Mouse (Mus musculus) E14TG2a.4 (cell line): ENCODE data around the gene Gnb4.

Source experiments
- H3K27me3 ChIP-seq: 2 replicates; pipeline ENCODE4 v1.6.1; 2014; ENCODE audit warnings: low read length, control low read depth; ENCODE audit not compliant: insufficient read depth
- H3K36me3 ChIP-seq: 2 replicates; pipeline ENCODE4 v1.6.1; 2014; ENCODE audit warnings: low read length, control low read depth; ENCODE audit not compliant: insufficient read depth
- H3K4me1 ChIP-seq: replicated peaks from 2 replicates; pipeline ENCODE4 v1.6.1; 2014; ENCODE audit warnings: low read depth, low read length, control low read depth
- H3K4me3 ChIP-seq: replicated peaks from 2 replicates; pipeline ENCODE4 v1.5.1; 2014; ENCODE audit warnings: mild to moderate bottlenecking, low read length
- H3K9me3 ChIP-seq: 2 replicates; pipeline ENCODE4 v1.6.1; 2014; ENCODE audit warnings: low read length, control low read depth
- CTCF ChIP-seq: conservative IDR thresholded peaks from 2 replicates; pipeline ENCODE4 v1.5.1; 2014; ENCODE audit warnings: low read length
- NANOG ChIP-seq: IDR thresholded peaks from 2 replicates; pipeline ENCODE4 v1.6.1; 2014; ENCODE audit warnings: borderline replicate concordance, low read length, mixed read lengths
- POU5F1 ChIP-seq: IDR thresholded peaks from 2 replicates; pipeline ENCODE4 v1.6.1; 2014; ENCODE audit warnings: low read length, borderline replicate concordance

Gene Gnb4

DNA sequence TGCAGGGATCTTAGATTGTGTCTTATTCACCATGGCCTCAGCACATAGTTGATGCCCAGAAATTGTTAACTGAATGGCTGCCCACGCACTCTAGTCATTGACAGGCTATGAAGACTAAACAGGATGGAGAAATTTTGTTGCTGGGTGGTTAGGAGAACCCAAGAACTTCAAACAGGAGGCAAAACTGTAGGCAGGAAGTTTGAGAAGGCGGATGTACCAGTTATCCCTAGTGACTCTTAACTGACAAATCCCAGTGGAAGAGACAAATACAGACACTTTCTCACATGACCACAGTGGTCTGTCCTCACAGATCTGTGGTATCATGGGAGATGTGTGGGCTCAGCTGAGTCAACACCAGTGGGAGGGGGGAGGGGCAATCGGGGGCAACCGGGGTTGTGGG is 39.6 kb upstream of the Gnb4 start:
- Histone ChIP-seq H3K4me1 (peaks cover 27% of the 10 kb centered on the region), H3K36me3 (no peaks in the 10 kb centered on the region), H3K9me3 (no peaks in the 10 kb centered on the region), H3K27me3 (0 out of 2 replicates have a peak, but pooled peaks cover 4% of the 10 kb centered on the region), H3K4me3 (no peak overlapping the region)
- TF ChIP-seq CTCF = no peak
- TF ChIP-seq NANOG = no peak
- TF ChIP-seq POU5F1 = no peak

DNA sequence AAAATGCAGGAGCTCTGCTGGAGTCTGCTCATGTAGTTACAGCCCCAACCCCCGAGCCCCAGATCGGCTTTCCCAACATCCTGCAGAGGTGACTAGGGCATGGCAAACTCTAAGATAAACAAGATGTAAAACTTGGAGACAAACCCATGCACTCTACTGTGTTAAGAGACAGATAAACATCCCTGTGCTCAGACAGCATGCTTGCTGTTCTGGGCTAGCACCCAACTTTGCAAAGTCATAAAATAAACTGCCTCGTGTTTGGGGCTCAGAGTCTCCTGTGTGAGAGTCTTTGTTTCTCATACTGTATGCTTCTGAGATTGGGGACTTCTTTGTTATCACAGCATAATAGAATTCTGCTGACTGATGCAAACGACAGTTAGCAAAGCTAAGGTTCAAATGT is 36.4 kb upstream of the Gnb4 start:
- H3K4me1 ChIP-seq = no peaks in the 10 kb centered on the region
- H3K4me3 ChIP-seq = no peak overlapping the region
- no peak for TF ChIP-seq CTCF
- no peak for TF ChIP-seq POU5F1
- no peak for TF ChIP-seq NANOG
- peaks cover 17% of the 10 kb centered on the region for H3K9me3 ChIP-seq
- 0 out of 2 replicates have a peak, but pooled peaks cover 4% of the 10 kb centered on the region for H3K27me3 ChIP-seq
- no peaks in the 10 kb centered on the region for H3K36me3 ChIP-seq

DNA sequence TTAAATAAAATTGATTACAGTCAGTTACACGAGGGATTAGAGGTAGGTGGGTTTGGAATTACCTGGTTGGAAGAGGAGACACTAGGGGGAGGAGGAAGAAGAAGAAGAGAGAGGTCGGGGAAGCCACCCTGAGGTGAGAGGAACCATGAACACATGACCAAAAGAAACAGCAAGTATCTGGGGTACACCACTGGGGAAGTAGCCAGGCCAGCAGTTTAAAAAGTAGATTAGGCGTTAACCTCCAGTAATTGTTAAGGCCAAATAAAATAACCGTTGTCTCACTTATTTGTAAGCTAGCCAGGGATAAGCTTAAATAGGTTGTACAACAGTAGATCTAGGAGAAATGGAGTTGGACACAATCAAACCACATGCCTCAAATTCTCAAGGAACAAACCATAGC is 32.9 kb upstream of the Gnb4 start:
- no peaks in the 10 kb centered on the region for H3K27me3 ChIP-seq
- TF ChIP-seq CTCF (no peak), POU5F1 (no peak), NANOG (no peak)
- H3K36me3 ChIP-seq = no peaks in the 10 kb centered on the region
- peaks cover 19% of the 10 kb centered on the region for H3K9me3 ChIP-seq
- no peaks in the 10 kb centered on the region for H3K4me1 ChIP-seq
- H3K4me3 ChIP-seq = no peak overlapping the region

DNA sequence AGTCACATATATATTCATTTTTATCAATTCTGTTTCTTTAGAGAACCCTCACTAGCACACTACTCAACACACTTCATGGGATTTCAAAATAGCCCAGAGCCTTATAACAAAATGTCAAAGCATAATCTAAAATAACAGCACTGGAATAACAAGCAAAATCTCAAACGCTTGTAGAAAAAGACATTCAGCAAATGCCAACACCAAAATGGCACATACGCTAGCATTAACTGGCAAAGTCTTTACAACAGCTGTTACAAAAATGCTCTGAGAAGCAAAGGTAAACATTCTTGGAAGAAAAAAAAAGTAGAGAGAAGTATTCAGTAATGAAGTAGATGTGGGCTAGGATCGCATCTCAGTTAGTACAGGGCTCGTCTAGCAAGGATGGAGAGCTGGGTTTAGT is 30.5 kb upstream of the Gnb4 start:
- Histone ChIP-seq H3K36me3 (no peaks in the 10 kb centered on the region), H3K27me3 (no peaks in the 10 kb centered on the region), H3K4me3 (no peak overlapping the region), H3K4me1 (no peaks in the 10 kb centered on the region), H3K9me3 (peaks cover 19% of the 10 kb centered on the region)
- TF ChIP-seq POU5F1 = no peak
- TF ChIP-seq NANOG = no peak
- no peak for TF ChIP-seq CTCF

DNA sequence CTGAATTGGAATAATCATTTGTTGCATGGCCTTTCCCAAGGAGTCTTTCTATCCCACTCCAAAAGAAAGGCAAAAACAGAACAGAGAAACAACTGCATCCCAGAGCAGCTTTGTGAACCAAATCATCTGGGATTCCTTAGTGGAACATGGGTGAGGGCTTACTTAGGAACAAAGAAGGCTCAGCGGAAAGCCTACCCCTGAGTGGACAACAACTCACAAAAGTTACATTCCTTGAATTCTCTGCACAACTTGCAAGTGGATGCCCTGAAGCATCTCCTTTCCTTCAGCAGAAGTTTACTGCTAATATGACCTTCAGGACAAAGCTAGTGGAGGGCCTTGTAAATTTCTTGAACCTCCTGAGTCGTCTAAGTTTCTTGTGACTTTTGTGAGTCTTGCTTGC is 28.4 kb upstream of the Gnb4 start:
- H3K36me3 ChIP-seq = no peaks in the 10 kb centered on the region
- no peaks in the 10 kb centered on the region for H3K27me3 ChIP-seq
- H3K9me3 ChIP-seq = peaks cover 25% of the 10 kb centered on the region
- H3K4me1 ChIP-seq = no peaks in the 10 kb centered on the region
- H3K4me3 ChIP-seq = no peak overlapping the region
- TF ChIP-seq POU5F1 (no peak), NANOG (no peak), CTCF (no peak)

DNA sequence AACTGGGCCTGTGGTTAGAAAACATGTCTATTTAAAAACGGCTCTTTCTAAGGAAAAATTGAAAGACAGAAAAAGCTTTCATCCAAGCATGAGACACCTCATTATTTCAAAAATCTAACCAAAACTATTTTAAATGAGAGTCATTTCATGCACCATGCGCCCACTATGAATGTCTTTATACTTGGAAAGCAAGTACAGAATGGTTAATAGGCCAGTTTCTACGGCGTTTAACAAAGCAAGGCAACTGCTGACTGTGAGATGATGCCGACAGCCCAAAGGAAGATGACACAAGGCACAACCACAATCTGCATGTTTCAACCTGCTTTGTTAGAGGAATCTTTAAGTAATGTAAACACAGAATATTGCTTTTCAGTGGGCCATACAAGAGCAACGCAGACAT is 25.7 kb upstream of the Gnb4 start:
- Histone ChIP-seq H3K36me3 (no peaks in the 10 kb centered on the region), H3K9me3 (peaks cover 8% of the 10 kb centered on the region)
- no peak for TF ChIP-seq POU5F1
- TF ChIP-seq CTCF = no peak
- no peak for TF ChIP-seq NANOG

DNA sequence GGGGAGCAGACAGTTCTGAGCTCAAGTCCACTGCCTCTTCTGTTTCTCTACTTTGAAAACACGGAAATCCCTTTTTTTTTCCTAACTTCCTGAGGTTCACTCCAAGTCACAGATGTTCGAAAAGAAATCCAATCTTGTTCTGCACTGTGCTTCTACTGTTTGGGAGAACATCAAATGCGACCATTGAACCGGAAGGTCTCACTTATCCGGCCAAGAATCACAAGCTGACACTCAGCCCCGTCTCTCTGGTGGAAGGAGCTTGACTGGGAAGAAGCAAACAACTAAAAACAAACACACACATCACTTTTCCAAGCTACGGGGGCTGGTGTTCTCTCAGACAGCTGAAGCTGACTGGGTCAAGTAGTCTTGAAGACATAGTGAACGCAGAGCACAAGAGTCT is 21.9 kb upstream of the Gnb4 start:
- no peak for TF ChIP-seq NANOG
- no peak for TF ChIP-seq CTCF
- no peak for TF ChIP-seq POU5F1
- Histone ChIP-seq H3K36me3 (no peaks in the 10 kb centered on the region), H3K9me3 (peaks cover 20% of the 10 kb centered on the region), H3K4me1 (no peaks in the 10 kb centered on the region), H3K4me3 (no peak overlapping the region), H3K27me3 (no peaks in the 10 kb centered on the region)

More for the DNA sequence above, 25.7 kb upstream of the Gnb4 start:
- Histone ChIP-seq H3K27me3 (no peaks in the 10 kb centered on the region), H3K4me3 (no peak overlapping the region), H3K4me1 (no peaks in the 10 kb centered on the region)

DNA sequence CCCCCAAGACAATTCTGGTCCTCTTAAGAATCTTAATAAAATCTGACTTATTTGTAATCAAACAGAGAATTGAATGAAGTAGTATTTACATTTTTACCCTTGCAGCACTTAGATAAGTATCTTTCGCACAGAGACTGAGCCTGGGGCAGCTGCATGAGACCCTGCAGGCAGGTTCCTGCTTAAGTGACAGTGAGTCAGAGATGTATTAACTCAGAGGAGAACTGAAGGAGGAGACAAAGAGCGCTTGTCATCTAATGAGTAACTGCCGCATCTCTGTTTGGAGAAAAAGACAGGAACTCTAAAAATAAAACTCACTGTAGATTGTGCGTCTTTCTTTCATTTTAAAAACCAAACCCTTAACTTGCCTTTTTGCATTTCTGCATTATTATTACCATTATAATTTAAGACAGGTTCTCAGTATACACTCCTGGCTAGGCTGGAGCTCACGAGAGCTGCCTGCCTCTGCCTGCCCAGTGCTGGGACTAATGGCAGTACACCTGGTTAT is 16.4 kb upstream of the Gnb4 start:
- no peaks in the 10 kb centered on the region for H3K27me3 ChIP-seq
- peaks cover 20% of the 10 kb centered on the region for H3K4me1 ChIP-seq
- H3K36me3 ChIP-seq = no peaks in the 10 kb centered on the region
- TF ChIP-seq NANOG = no peak
- no peak for TF ChIP-seq CTCF
- no peak for TF ChIP-seq POU5F1
- no peak overlapping the region for H3K4me3 ChIP-seq
- peaks cover 12% of the 10 kb centered on the region for H3K9me3 ChIP-seq

DNA sequence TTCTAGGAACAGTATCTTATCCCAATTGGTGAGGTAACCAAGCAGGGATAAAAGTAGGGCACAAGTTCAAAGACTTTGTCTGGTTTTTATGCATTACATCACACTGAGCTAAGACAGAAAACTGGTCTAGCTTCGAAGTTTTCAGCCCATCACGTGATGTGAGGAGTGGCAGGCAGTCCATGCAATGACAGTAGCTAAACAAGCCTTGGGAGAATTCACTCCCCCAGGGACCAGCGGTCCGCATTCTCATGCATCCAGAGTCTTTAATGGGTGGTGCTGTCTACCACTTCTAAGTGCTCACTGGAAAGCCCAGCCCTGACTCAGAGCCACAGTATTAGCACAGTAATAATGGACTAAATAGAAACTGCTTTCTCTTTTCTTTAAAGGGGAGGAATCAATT is 13.8 kb upstream of the Gnb4 start:
- no peak for TF ChIP-seq CTCF
- peak; percentile 75 for TF ChIP-seq POU5F1
- no peaks in the 10 kb centered on the region for H3K36me3 ChIP-seq
- no peaks in the 10 kb centered on the region for H3K9me3 ChIP-seq
- no peaks in the 10 kb centered on the region for H3K27me3 ChIP-seq
- no peak overlapping the region for H3K4me3 ChIP-seq
- peaks cover 26% of the 10 kb centered on the region for H3K4me1 ChIP-seq
